Mouse (Mus musculus) embryonic stem cell, embryonic (primary cell): ENCODE data around the gene Spin1.
"Not testable (repeated sequence)": the region's sequence is repeated elsewhere in the genome, so short reads cannot be mapped to it uniquely, and the experiment has no call there.

Experiments used
- CTCF ChIA-PET, 4 experiments: fragments of 300-600 bp in 2 of 4; fragments of 350-600 bp in 2 of 4; sonication (Branson Sonifier 250); formaldehyde crosslinking; loops; one replicate each; lab custom pipeline; 2022; ENCODE audit warnings: inconsistent platforms in 2 of 4; lab: Charles Lee
- POLR2A ChIA-PET, 4 experiments: fragments of 300-600 bp in 2 of 4; fragments of 350-600 bp in 2 of 4; sonication (Branson Sonifier 250); formaldehyde crosslinking; loops; one replicate each; lab custom pipeline; 2022; ENCODE audit warnings: antibody characterized with exemption in 4 of 4, inconsistent platforms in 1 of 4; lab: Charles Lee

The Spin1 gene

GRCm38 (mm10) chr13:51100233-51101015, at the start of gene Spin1:
Gene Spin1, plus strand, starts transcription at chr13:51100880.
- ChIA-PET CTCF (interaction anchor here in 1 of 4 experiments (0.7 kb wide), 1 partner anchor 115 kb away, joined by 3 read pairs; no protein-coding TSS in a partner anchor), POLR2A (interaction anchor here in 3 of 4 experiments (0.6 to 10.9 kb wide), 50 partner anchors 9 to 430 kb away, joined by 3 to 216 read pairs (median 5); no protein-coding TSS in a partner anchor)

- ChIA-PET POLR2A (interaction anchor here in 2 of 4 experiments (0.7 to 5.9 kb wide), 25 partner anchors 9 to 117 kb away, joined by 3 to 66 read pairs (median 6); partner anchors contain the start of gene Spin1 (in 2 of the 2)), CTCF (interaction anchor here in 2 of 4 experiments (0.7 to 1.7 kb wide), 2 partner anchors 63 to 120 kb away, joined by 4 read pairs; partner anchors contain the start of gene Nxnl2 (in 1 of the 2))
Observed at GRCm38 (mm10) chr13:51051016-51051415, 49.7 kb upstream of the Spin1 start.

- POLR2A ChIA-PET = interaction anchor here in 3 of 4 experiments (0.5 to 5.9 kb wide), 28 partner anchors 9 to 119 kb away, joined by 3 to 66 read pairs (median 6); partner anchors contain the start of genes Spin1 (in 2 of the 3) and Nxnl2 (in 1 of the 3)
- CTCF ChIA-PET = interaction anchor here in 1 of 4 experiments (0.6 kb wide), 1 partner anchor 16 kb away, joined by 4 read pairs; no protein-coding TSS in a partner anchor
Observed at GRCm38 (mm10) chr13:51052408-51052807, 48.3 kb upstream of the Spin1 start.

- CTCF ChIA-PET = interaction anchor here in 1 of 4 experiments (0.6 kb wide), 1 partner anchor 340 kb away, joined by 3 read pairs; no protein-coding TSS in a partner anchor
- POLR2A ChIA-PET = interaction anchor here in 2 of 4 experiments (0.8 to 2.7 kb wide), 7 partner anchors 8 to 108 kb away, joined by 3 to 18 read pairs (median 3); partner anchors contain the start of gene Nxnl2 (in 1 of the 2)
Observed at GRCm38 (mm10) chr13:51063024-51063423, 37.7 kb upstream of the Spin1 start.

- ChIA-PET CTCF (no interaction called here), POLR2A (interaction anchor here in 3 of 4 experiments (0.9 to 2.7 kb wide), 5 partner anchors 8 to 46 kb away, joined by 3 to 11 read pairs (median 5); no protein-coding TSS in a partner anchor)
Observed at GRCm38 (mm10) chr13:51063721-51064120, 37.0 kb upstream of the Spin1 start.

GRCm38 (mm10) chr13:51064429-51064828, 36.3 kb upstream of the Spin1 start:
- POLR2A ChIA-PET = interaction anchor here in 3 of 4 experiments (1.0 to 2.7 kb wide), 6 partner anchors 7 to 15 kb away, joined by 3 to 11 read pairs (median 5); no protein-coding TSS in a partner anchor
- CTCF ChIA-PET = no interaction called here

GRCm38 (mm10) chr13:51071063-51071680, 29.5 kb upstream of the Spin1 start:
- CTCF ChIA-PET = no interaction called here
- POLR2A ChIA-PET = interaction anchor here (0.6 to 7.8 kb wide), 34 partner anchors 8 to 106 kb away, joined by 3 to 114 read pairs (median 10); partner anchors contain the start of genes Nxnl2 (in 1 of the 4) and Spin1 (in 1 of the 4)

- ChIA-PET POLR2A (interaction anchor here in 3 of 4 experiments (0.6 to 7.8 kb wide), 35 partner anchors 9 to 107 kb away, joined by 3 to 114 read pairs (median 11); partner anchors contain the start of genes Nxnl2 (in 1 of the 3) and Spin1 (in 1 of the 3)), CTCF (no interaction called here)
Observed at GRCm38 (mm10) chr13:51071763-51072276, 28.9 kb upstream of the Spin1 start.

- ChIA-PET CTCF (interaction anchor here in 1 of 4 experiments (1.3 kb wide), 1 partner anchor 37 kb away, joined by 3 read pairs; no protein-coding TSS in a partner anchor), POLR2A (interaction anchor here in 3 of 4 experiments (0.7 to 7.8 kb wide), 39 partner anchors 9 to 108 kb away, joined by 3 to 114 read pairs (median 8); partner anchors contain the start of genes Spin1 (in 2 of the 3) and Nxnl2 (in 1 of the 3))
Observed at GRCm38 (mm10) chr13:51072917-51073843, 27.5 kb upstream of the Spin1 start.

GRCm38 (mm10) chr13:51074081-51074680, 26.5 kb upstream of the Spin1 start:
- CTCF ChIA-PET = no interaction called here
- POLR2A ChIA-PET = interaction anchor here in 2 of 4 experiments (0.8 to 7.8 kb wide), 27 partner anchors 8 to 109 kb away, joined by 3 to 114 read pairs (median 9); partner anchors contain the start of gene Spin1 (in 2 of the 2)

GRCm38 (mm10) chr13:51076191-51076590, 24.5 kb upstream of the Spin1 start:
- POLR2A ChIA-PET = interaction anchor here in 2 of 4 experiments (1.0 to 10.4 kb wide), 7 partner anchors 18 to 111 kb away, joined by 4 to 216 read pairs (median 16); partner anchors contain the start of gene Spin1 (in 2 of the 2)
- CTCF ChIA-PET = not testable (repeated sequence)

- CTCF ChIA-PET = not testable (repeated sequence)
- POLR2A ChIA-PET = interaction anchor here (0.6 to 10.4 kb wide), 40 partner anchors 9 to 329 kb away, joined by 3 to 216 read pairs (median 4); partner anchors contain the start of genes Spin1 (in 2 of the 4) and Nxnl2 (in 1 of the 4)
Observed at GRCm38 (mm10) chr13:51078586-51078985, 22.1 kb upstream of the Spin1 start.

- ChIA-PET POLR2A (interaction anchor here in 2 of 4 experiments (1.9 to 10.4 kb wide), 5 partner anchors 9 to 22 kb away, joined by 4 to 216 read pairs (median 19); partner anchors contain the start of gene Spin1 (in 2 of the 2)), CTCF (no interaction called here)
Observed at GRCm38 (mm10) chr13:51080801-51081200, 19.9 kb upstream of the Spin1 start.

- CTCF ChIA-PET = interaction anchor here in 1 of 4 experiments (0.6 kb wide), 1 partner anchor 15 kb away, joined by 3 read pairs; no protein-coding TSS in a partner anchor
Observed at GRCm38 (mm10) chr13:51084241-51084640, 16.4 kb upstream of the Spin1 start.

GRCm38 (mm10) chr13:51085941-51086340, 14.7 kb upstream of the Spin1 start:
- ChIA-PET POLR2A (interaction anchor here in 3 of 4 experiments (0.7 to 10.4 kb wide), 12 partner anchors 9 to 75 kb away, joined by 3 to 216 read pairs (median 4); partner anchors contain the start of gene Spin1 (in 2 of the 3)), CTCF (no interaction called here)

More at GRCm38 (mm10) chr13:51084241-51084640, 16.4 kb upstream of the Spin1 start:
- POLR2A ChIA-PET = interaction anchor here in 2 of 4 experiments (0.6 to 10.4 kb wide), 11 partner anchors 10 to 119 kb away, joined by 3 to 216 read pairs (median 7); partner anchors contain the start of genes Spin1 (in 2 of the 2) and Nxnl2 (in 1 of the 2)
